ENCODE assay signal across 9 mouse cellular contexts in the genomic region with DNA sequence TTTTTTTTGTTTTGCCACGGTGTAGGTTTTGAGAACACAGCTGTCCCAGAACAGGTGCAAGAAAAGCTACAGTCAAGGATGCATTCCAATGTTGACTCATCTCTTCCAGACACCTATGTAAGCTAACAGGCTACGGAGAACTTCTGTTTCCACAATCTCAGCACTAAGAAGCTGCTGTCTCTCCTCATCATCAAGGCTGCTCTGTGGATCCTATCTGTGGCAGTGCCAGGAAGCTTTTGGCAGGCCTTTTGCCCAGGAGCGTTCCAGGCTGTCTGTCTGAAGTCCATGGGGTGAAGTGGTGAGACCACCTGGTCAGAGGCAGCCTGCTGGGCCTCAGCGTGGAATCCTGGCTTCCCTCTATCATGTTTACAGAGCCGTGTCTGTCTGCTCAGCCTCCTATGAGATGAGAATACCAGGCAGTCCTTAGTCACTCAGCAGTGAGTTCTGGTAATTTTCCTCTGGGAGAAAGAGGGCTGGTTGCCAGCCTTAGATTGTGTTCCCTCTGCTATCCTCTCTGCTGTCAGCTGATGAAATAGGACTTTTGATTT.
DNase-seq lines count a peak whose midpoint lies in the region; ATAC-seq and TF ChIP-seq lines count a peak whose summit lies in the region.
"Had no signal": no experiment of that assay in that cellular context is flagged by ENCODE, and none has a peak within 500 bp of the region (broad histone marks: within the 10 kb centered on the region; RNA-seq: fewer than 3 reads in every experiment).

No protein-coding gene starts in this region.

- no peaks in the 10 kb centered on the region for H3K9me3 ChIP-seq in midbrain, embryonic 14.5 days (ENCODE audit: control insufficient read depth, low read length)
- H3K9me3 ChIP-seq in midbrain, embryonic 10.5 days (replicated peaks), result no peaks in the 10 kb centered on the region
- no peaks in the 10 kb centered on the region for H3K9me3 ChIP-seq in heart, embryonic 15.5 days (replicated peaks)
- H3K9me3 ChIP-seq in midbrain, embryonic 15.5 days, result no peaks in the 10 kb centered on the region
- H3K9me3 ChIP-seq: liver, embryonic 15.5 days had no signal

- peak overlapping the region; percentile 57 for H3K27ac ChIP-seq in midbrain, embryonic 14.5 days (replicated peaks; ENCODE audit: low read depth, low read length)
- H3K27ac ChIP-seq in midbrain, embryonic 10.5 days (replicated peaks), result no peak overlapping the region
- H3K27ac ChIP-seq in heart, embryonic 15.5 days, result peak overlapping the region; percentile 86
- H3K27ac ChIP-seq in layer of hippocampus, adult 2 months, result peak overlapping the region; percentile 98
- peak overlapping the region; percentile 50 for H3K27ac ChIP-seq in midbrain, embryonic 15.5 days
- H3K27ac ChIP-seq: liver, embryonic 15.5 days had no signal

- no peak overlapping the region for H3K9ac ChIP-seq in midbrain, embryonic 14.5 days (replicated peaks; ENCODE audit: low read length)
- H3K9ac ChIP-seq in heart, embryonic 15.5 days, result 0 out of 2 replicates have a peak overlapping the region, but pooled peaks have one; percentile 17
- H3K9ac ChIP-seq in midbrain, embryonic 15.5 days, result no peak overlapping the region
- H3K9ac ChIP-seq: liver, embryonic 15.5 days had no signal

- H3K4me1 ChIP-seq in midbrain, embryonic 14.5 days (ENCODE audit: control insufficient read depth, insufficient read depth, low read length), result peaks cover 4% of the 10 kb centered on the region; the same call in 1 of the 2 replicates
- no peaks in the 10 kb centered on the region for H3K4me1 ChIP-seq in midbrain, embryonic 10.5 days
- H3K4me1 ChIP-seq in heart, embryonic 15.5 days (replicated peaks), result peaks cover 17% of the 10 kb centered on the region
- peaks cover 6% of the 10 kb centered on the region for H3K4me1 ChIP-seq in midbrain, embryonic 15.5 days
- H3K4me1 ChIP-seq: liver, embryonic 15.5 days had no signal

- no peak for TF ChIP-seq CTCF in layer of hippocampus, adult 2 months (conservative IDR thresholded peaks at IDR 0.05)

- no peaks in the 10 kb centered on the region for H3K36me3 ChIP-seq in midbrain, embryonic 14.5 days (ENCODE audit: control insufficient read depth, insufficient read depth, low read length)
- no peaks in the 10 kb centered on the region for H3K36me3 ChIP-seq in midbrain, embryonic 10.5 days
- no peaks in the 10 kb centered on the region for H3K36me3 ChIP-seq in heart, embryonic 15.5 days
- no peaks in the 10 kb centered on the region for H3K36me3 ChIP-seq in midbrain, embryonic 15.5 days (replicated peaks)
- H3K36me3 ChIP-seq: liver, embryonic 15.5 days had no signal

- H3K4me2 ChIP-seq in midbrain, embryonic 14.5 days (ENCODE audit: low read length), result no peak overlapping the region
- H3K4me2 ChIP-seq in heart, embryonic 15.5 days, result no peak overlapping the region
- no peak overlapping the region for H3K4me2 ChIP-seq in midbrain, embryonic 15.5 days
- H3K4me2 ChIP-seq: liver, embryonic 15.5 days had no signal

- ATAC-seq in midbrain, embryonic 14.5 days (ENCODE audit: low FRiP score, low TSS enrichment), result no peak
- peak; percentile 84 for ATAC-seq in heart, embryonic 15.5 days (replicated peaks; ENCODE audit: insufficient number of reproducible peaks, insufficient read depth, low FRiP score, low read depth)
- ATAC-seq in midbrain, embryonic 15.5 days (replicated peaks), result peak; percentile 60

- 50% methylated on average over 5 of the region's 5 CpGs for WGBS in midbrain, embryonic 14.5 days
- WGBS in midbrain, embryonic 10.5 days, result 64% methylated on average over 5 of the region's 5 CpGs
- WGBS in heart, embryonic 15.5 days, result 22% methylated on average over 5 of the region's 5 CpGs
- 47% methylated on average over 5 of the region's 5 CpGs for WGBS in midbrain, embryonic 15.5 days

- H3K4me3 ChIP-seq in midbrain, embryonic 14.5 days (replicated peaks; ENCODE audit: low read depth, low read length), result no peak overlapping the region
- no peak overlapping the region for H3K4me3 ChIP-seq in midbrain, embryonic 10.5 days
- H3K4me3 ChIP-seq in heart, embryonic 15.5 days, result no peak overlapping the region
- no peak overlapping the region for H3K4me3 ChIP-seq in layer of hippocampus, adult 2 months
- H3K4me3 ChIP-seq in midbrain, embryonic 15.5 days, result no peak overlapping the region
- H3K4me3 ChIP-seq: liver, embryonic 15.5 days had no signal

- H3K27me3 ChIP-seq in midbrain, embryonic 14.5 days (ENCODE audit: control insufficient read depth, insufficient read depth, low read length), result no peaks in the 10 kb centered on the region
- H3K27me3 ChIP-seq in midbrain, embryonic 10.5 days (ENCODE audit: low read depth, poor library complexity, severe bottlenecking), result no peaks in the 10 kb centered on the region
- H3K27me3 ChIP-seq in heart, embryonic 15.5 days, result no peaks in the 10 kb centered on the region
- no peaks in the 10 kb centered on the region for H3K27me3 ChIP-seq in midbrain, embryonic 15.5 days (replicated peaks)
- H3K27me3 ChIP-seq: liver, embryonic 15.5 days had no signal

- peak; percentile 41 for DNase-seq in midbrain, embryonic 14.5 days
- no peak for DNase-seq in midbrain, embryonic 10.5 days (ENCODE audit: low spot score)
- peak; percentile 67 for DNase-seq in cerebellum, adult 8-10 months
- peak; percentile 71 to 88 for DNase-seq in layer of hippocampus, adult 2 months (ENCODE audit: low spot score in 2 of 2)
- DNase-seq in thymus, postnatal 25 days, result no peak
- no peak for DNase-seq in embryo, embryonic 11 days

Comparison
In these comparisons a context has a peak if more than half of its experiments do, and no peak if none do; other contexts are left out.
1. DNase-seq: peak in midbrain, embryonic 14.5 days (single experiment), cerebellum, adult 8-10 months (single experiment) and layer of hippocampus, adult 2 months (2 of 2); none in midbrain, embryonic 10.5 days (single experiment), thymus, postnatal 25 days (single experiment) and embryo, embryonic 11 days (single experiment).